Mouse (Mus musculus) CD4-positive helper T cell, adult 2 months (primary cell): ENCODE results near the gene Trpm3.

Source experiments
- DNase-seq: peaks from one replicate; pipeline ENCODE4 v3.0.0-alpha.2; 2012; ENCODE audit warnings: low read depth, missing footprints, low spot score

Trpm3 gene

GRCm38 (mm10) chr19:23034933-23035332 lies 896.1 kb downstream of the Trpm3 start:
- no peak for DNase-seq

DNA sequence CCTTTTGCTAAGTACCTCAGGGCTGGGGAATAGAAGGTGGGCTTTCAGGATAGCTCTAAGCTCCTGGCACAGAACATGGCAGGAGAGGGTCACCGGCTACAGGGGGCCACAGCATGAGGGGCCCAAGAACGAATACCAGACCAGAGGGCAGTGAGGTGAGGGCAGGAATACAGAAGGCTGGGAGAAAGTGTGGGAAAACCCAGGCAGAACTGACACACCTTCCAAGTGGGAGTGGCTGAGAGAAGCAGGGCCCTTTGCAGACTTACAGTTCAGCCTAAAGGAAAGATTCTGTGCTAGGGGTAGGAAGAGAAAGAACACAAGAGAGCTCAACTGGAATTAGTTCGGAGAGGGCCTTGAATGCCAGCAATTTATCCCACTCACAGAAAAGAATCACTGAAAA lies 896.9 kb downstream of the Trpm3 start:
- no peak for DNase-seq

DNA sequence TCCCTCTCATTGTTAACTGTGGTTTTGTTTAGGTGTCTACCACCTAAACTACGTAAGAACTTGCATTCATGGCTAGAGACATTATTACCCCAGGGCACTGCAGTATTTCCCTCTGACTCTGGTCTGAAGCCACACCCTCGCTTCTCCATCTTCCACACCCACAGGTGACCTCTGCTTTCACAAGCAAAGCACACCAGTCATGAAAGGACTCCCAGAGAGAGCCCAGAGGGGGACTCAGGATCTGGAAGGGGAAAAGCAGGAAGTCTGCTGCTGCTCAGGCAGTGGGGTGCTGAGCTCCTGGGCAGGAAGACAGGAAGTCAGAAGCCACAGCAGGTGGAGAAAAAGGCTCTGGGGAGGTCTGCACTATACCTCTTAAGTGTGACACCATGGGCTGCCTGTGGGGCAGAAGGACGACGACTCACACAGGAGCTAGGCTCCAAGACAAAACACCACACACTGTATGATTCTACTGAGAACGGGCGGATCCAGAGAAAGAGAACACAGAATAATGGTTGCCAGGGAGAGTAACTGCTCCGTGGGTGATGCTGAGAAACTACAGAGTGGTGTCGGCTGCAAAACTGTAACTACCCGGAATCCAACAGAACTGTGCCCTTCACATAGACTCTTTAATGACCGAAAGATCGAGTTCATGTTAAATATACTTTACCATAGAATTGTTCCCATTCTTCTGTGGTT lies 898.1 kb downstream of the Trpm3 start:
- no peak for DNase-seq

GRCm38 (mm10) chr19:23037499-23037898 lies 898.7 kb downstream of the Trpm3 start:
- DNase-seq: no peak

- DNase-seq: no peak
Measured at GRCm38 (mm10) chr19:23038321-23038720, 899.5 kb downstream of the Trpm3 start.

- DNase-seq: no peak
Measured at GRCm38 (mm10) chr19:23041483-23042167, 902.8 kb downstream of the Trpm3 start.

DNA sequence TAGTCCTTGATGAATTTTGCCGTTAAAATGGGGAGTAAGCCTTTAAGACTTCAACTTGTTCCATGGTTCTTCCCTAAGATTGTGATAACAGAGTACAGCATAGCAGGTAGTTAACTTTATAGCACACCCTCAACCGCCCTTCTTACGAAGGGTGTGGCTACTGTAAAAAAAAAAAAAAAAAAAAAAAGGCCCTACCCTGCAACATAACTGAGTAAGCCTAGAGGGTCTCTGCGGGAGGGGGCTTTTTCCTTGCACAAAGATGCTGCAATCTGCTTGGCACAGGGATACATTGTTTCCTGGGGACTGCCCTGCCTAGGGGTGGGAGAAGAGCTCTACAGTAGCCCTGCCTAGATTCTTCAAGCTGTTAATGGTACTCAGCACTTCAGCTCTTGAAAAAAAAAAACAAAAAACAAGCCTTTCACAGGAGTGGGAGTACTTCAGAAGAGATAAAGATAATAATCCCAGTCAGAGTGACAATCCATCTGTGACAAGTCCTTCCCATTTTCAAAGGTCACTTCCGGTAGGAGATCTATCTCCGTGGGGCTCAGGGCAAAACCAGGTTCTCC lies 903.4 kb downstream of the Trpm3 start:
- no peak for DNase-seq

DNA sequence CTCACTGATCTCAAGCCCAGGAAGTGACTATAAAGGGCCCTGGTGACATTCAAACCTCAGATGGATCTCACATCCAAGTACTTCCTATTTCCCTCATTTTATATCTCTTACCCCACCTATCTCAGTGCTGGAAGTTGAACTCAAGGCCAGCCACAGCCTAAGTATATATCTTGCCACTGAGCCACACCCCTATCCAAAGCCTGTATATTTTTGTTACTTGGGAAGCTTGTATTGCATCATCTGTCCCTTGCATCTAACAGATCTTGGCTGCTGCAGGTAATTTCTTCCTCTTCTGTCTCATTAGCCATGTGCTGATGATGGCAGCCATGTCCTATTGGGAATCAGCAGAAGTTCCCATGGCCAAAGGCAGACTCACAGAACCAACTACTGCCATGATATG lies 904.9 kb downstream of the Trpm3 start:
- no peak for DNase-seq
